Mouse (Mus musculus): ENCODE results near the gene 9930111J21Rik1. TPM values are rescaled to one million over a fixed set of nuclear protein-coding genes. Genes with fewer than 3 reads are reported as not detected.
"Not testable (repeated sequence)": the region's sequence is repeated elsewhere in the genome, so short reads cannot be mapped to it uniquely, and the experiment has no call there.

Gene 9930111J21Rik1
- polyA plus RNA-seq (2015; fragmentation: Nextera tagmentation; extraction: Ambion mirVana), result 0.54 and 0.76 TPM in 2 replicates

- H3K4me1 ChIP-seq (ENCODE audit: insufficient read depth, low read length); H3K9ac ChIP-seq (replicated peaks; ENCODE audit: low read length); H3K36me3 ChIP-seq (ENCODE audit: insufficient read depth, low read length); H3K4me3 ChIP-seq (ENCODE audit: low read length); ATAC-seq (ENCODE audit: low FRiP score, low TSS enrichment); H3K27me3 ChIP-seq (ENCODE audit: insufficient read depth, low read length); H3K9me3 ChIP-seq (ENCODE audit: low read length); H3K27ac ChIP-seq (ENCODE audit: low read length); H3K4me2 ChIP-seq (replicated peaks; ENCODE audit: low read depth, low read length): not testable (repeated sequence)
- no CpG with 5 or more reads among the region's 3 CpGs for WGBS
Measured at GRCm38 (mm10) chr11:48979251-48979650, at the start of gene 9930111J21Rik1. Gene 9930111J21Rik1 (minus strand): TSS chr11:48979398.

- not testable (repeated sequence) for H3K27me3 ChIP-seq (ENCODE audit: insufficient read depth, low read length); H3K4me2 ChIP-seq (replicated peaks; ENCODE audit: low read depth, low read length); H3K9ac ChIP-seq (replicated peaks; ENCODE audit: low read length); H3K9me3 ChIP-seq (ENCODE audit: low read length); ATAC-seq (ENCODE audit: low FRiP score, low TSS enrichment); H3K4me1 ChIP-seq (ENCODE audit: insufficient read depth, low read length); H3K36me3 ChIP-seq (ENCODE audit: insufficient read depth, low read length); H3K4me3 ChIP-seq (ENCODE audit: low read length); H3K27ac ChIP-seq (ENCODE audit: low read length)
Measured at GRCm38 (mm10) chr11:49012074-49012473, 32.9 kb upstream of the 9930111J21Rik1 start.

GRCm38 (mm10) chr11:49006785-49007184 lies 27.6 kb upstream of the 9930111J21Rik1 start:
- WGBS, result 0% methylated on average over 1 of the region's 1 CpGs

GRCm38 (mm10) chr11:49006317-49006716 lies 27.1 kb upstream of the 9930111J21Rik1 start:
- not testable (repeated sequence) for H3K4me3 ChIP-seq (ENCODE audit: low read length); H3K4me2 ChIP-seq (replicated peaks; ENCODE audit: low read depth, low read length); H3K27me3 ChIP-seq (ENCODE audit: insufficient read depth, low read length); H3K9me3 ChIP-seq (ENCODE audit: low read length); H3K27ac ChIP-seq (ENCODE audit: low read length); ATAC-seq (ENCODE audit: low FRiP score, low TSS enrichment); H3K36me3 ChIP-seq (ENCODE audit: insufficient read depth, low read length); H3K4me1 ChIP-seq (ENCODE audit: insufficient read depth, low read length); H3K9ac ChIP-seq (replicated peaks; ENCODE audit: low read length)
- 64% methylated on average over 2 of the region's 2 CpGs for WGBS

More at GRCm38 (mm10) chr11:49006785-49007184, 27.6 kb upstream of the 9930111J21Rik1 start:
- not testable (repeated sequence) for H3K9me3 ChIP-seq (ENCODE audit: low read length); H3K4me1 ChIP-seq (ENCODE audit: insufficient read depth, low read length); ATAC-seq (ENCODE audit: low FRiP score, low TSS enrichment); H3K27ac ChIP-seq (ENCODE audit: low read length); H3K4me3 ChIP-seq (ENCODE audit: low read length); H3K4me2 ChIP-seq (replicated peaks; ENCODE audit: low read depth, low read length); H3K27me3 ChIP-seq (ENCODE audit: insufficient read depth, low read length); H3K9ac ChIP-seq (replicated peaks; ENCODE audit: low read length); H3K36me3 ChIP-seq (ENCODE audit: insufficient read depth, low read length)

GRCm38 (mm10) chr11:49000411-49000810 lies 21.2 kb upstream of the 9930111J21Rik1 start:
- H3K4me2 ChIP-seq (replicated peaks; ENCODE audit: low read depth, low read length); H3K9me3 ChIP-seq (ENCODE audit: low read length); H3K4me1 ChIP-seq (ENCODE audit: insufficient read depth, low read length); H3K27ac ChIP-seq (ENCODE audit: low read length); H3K9ac ChIP-seq (replicated peaks; ENCODE audit: low read length); H3K4me3 ChIP-seq (ENCODE audit: low read length); H3K36me3 ChIP-seq (ENCODE audit: insufficient read depth, low read length); H3K27me3 ChIP-seq (ENCODE audit: insufficient read depth, low read length); ATAC-seq (ENCODE audit: low FRiP score, low TSS enrichment): not testable (repeated sequence)
- 50% methylated on average over 1 of the region's 1 CpGs for WGBS

GRCm38 (mm10) chr11:48994018-48994417 lies 14.8 kb upstream of the 9930111J21Rik1 start, which contains the start of gene Tgtp1:
Gene Tgtp1 (minus strand): TSS chr11:48994172.
- ATAC-seq (ENCODE audit: low FRiP score, low TSS enrichment), result peak; percentile 89

GRCm38 (mm10) chr11:48993296-48993695 lies 14.1 kb upstream of the 9930111J21Rik1 start:
- not testable (repeated sequence) for ATAC-seq (ENCODE audit: low FRiP score, low TSS enrichment); H3K27ac ChIP-seq (ENCODE audit: low read length); H3K9me3 ChIP-seq (ENCODE audit: low read length); H3K36me3 ChIP-seq (ENCODE audit: insufficient read depth, low read length); H3K27me3 ChIP-seq (ENCODE audit: insufficient read depth, low read length); H3K4me2 ChIP-seq (replicated peaks; ENCODE audit: low read depth, low read length); H3K4me3 ChIP-seq (ENCODE audit: low read length); H3K9ac ChIP-seq (replicated peaks; ENCODE audit: low read length)
- peaks cover 13% of the 10 kb centered on the region for H3K4me1 ChIP-seq (ENCODE audit: insufficient read depth, low read length)
- 17% methylated on average over 10 of the region's 10 CpGs for WGBS

More at GRCm38 (mm10) chr11:48994018-48994417, 14.8 kb upstream of the 9930111J21Rik1 start, which contains the start of gene Tgtp1:
- H3K4me3 ChIP-seq (ENCODE audit: low read length); H3K4me2 ChIP-seq (replicated peaks; ENCODE audit: low read depth, low read length); H3K9ac ChIP-seq (replicated peaks; ENCODE audit: low read length); H3K27me3 ChIP-seq (ENCODE audit: insufficient read depth, low read length); H3K9me3 ChIP-seq (ENCODE audit: low read length); H3K36me3 ChIP-seq (ENCODE audit: insufficient read depth, low read length): not testable (repeated sequence)
- WGBS, result 6% methylated on average over 2 of the region's 2 CpGs
- Histone ChIP-seq H3K4me1 (ENCODE audit: insufficient read depth, low read length) (peaks cover 13% of the 10 kb centered on the region), H3K27ac (ENCODE audit: low read length) (peak within 1 kb of the TSS; percentile 38; the same call in 1 of the 2 replicates)

GRCm38 (mm10) chr11:48991740-48992520 lies 12.7 kb upstream of the 9930111J21Rik1 start, which contains the start of gene Gm12185:
Gene Gm12185 (minus strand): TSS chr11:48992226.
- 47% methylated on average over 4 of the region's 4 CpGs for WGBS
- H3K9ac ChIP-seq (replicated peaks; ENCODE audit: low read length), result not testable (repeated sequence)

GRCm38 (mm10) chr11:48989981-48990380 lies 10.8 kb upstream of the 9930111J21Rik1 start:
- WGBS, result 71% methylated on average over 1 of the region's 2 CpGs
- ATAC-seq (ENCODE audit: low FRiP score, low TSS enrichment), result not testable (repeated sequence)

More at GRCm38 (mm10) chr11:48991740-48992520, 12.7 kb upstream of the 9930111J21Rik1 start, which contains the start of gene Gm12185:
- peaks cover 13% of the 10 kb centered on the region for H3K4me1 ChIP-seq (ENCODE audit: insufficient read depth, low read length)
- not testable (repeated sequence) for H3K4me3 ChIP-seq (ENCODE audit: low read length); H3K27ac ChIP-seq (ENCODE audit: low read length); ATAC-seq (ENCODE audit: low FRiP score, low TSS enrichment); H3K4me2 ChIP-seq (replicated peaks; ENCODE audit: low read depth, low read length); H3K27me3 ChIP-seq (ENCODE audit: insufficient read depth, low read length); H3K36me3 ChIP-seq (ENCODE audit: insufficient read depth, low read length); H3K9me3 ChIP-seq (ENCODE audit: low read length)

GRCm38 (mm10) chr11:48988219-48988618 lies 9.0 kb upstream of the 9930111J21Rik1 start:
- not testable (repeated sequence) for H3K9me3 ChIP-seq (ENCODE audit: low read length); H3K36me3 ChIP-seq (ENCODE audit: insufficient read depth, low read length); H3K4me1 ChIP-seq (ENCODE audit: insufficient read depth, low read length); ATAC-seq (ENCODE audit: low FRiP score, low TSS enrichment); H3K27me3 ChIP-seq (ENCODE audit: insufficient read depth, low read length); H3K4me2 ChIP-seq (replicated peaks; ENCODE audit: low read depth, low read length); H3K9ac ChIP-seq (replicated peaks; ENCODE audit: low read length); H3K27ac ChIP-seq (ENCODE audit: low read length); H3K4me3 ChIP-seq (ENCODE audit: low read length)
- WGBS, result 66% methylated on average over 2 of the region's 3 CpGs

More at GRCm38 (mm10) chr11:48989981-48990380, 10.8 kb upstream of the 9930111J21Rik1 start:
- not testable (repeated sequence) for H3K27me3 ChIP-seq (ENCODE audit: insufficient read depth, low read length); H3K36me3 ChIP-seq (ENCODE audit: insufficient read depth, low read length); H3K27ac ChIP-seq (ENCODE audit: low read length); H3K9me3 ChIP-seq (ENCODE audit: low read length); H3K4me2 ChIP-seq (replicated peaks; ENCODE audit: low read depth, low read length); H3K9ac ChIP-seq (replicated peaks; ENCODE audit: low read length); H3K4me3 ChIP-seq (ENCODE audit: low read length)
- peaks cover 13% of the 10 kb centered on the region for H3K4me1 ChIP-seq (ENCODE audit: insufficient read depth, low read length)

All from kidney, embryonic 16.5 days (tissue).